Mouse (Mus musculus) liver, embryonic 14.5 days (tissue): ENCODE measurements around the gene Nppa. TPM values are rescaled to one million over a fixed set of nuclear protein-coding genes. Genes with fewer than 3 reads are reported as not detected.

Source experiments
- ATAC-seq: fragments of 200-750 bp; cut with Nextera tagmentation; 2 replicates; pipeline ENCODE4 v1.8.0; 2017; ENCODE audit warnings: moderate number of reproducible peaks, mild to moderate bottlenecking, moderate library complexity; ENCODE audit not compliant: insufficient read depth
- DNase-seq, 3 experiments: peaks; one replicate each; pipeline ENCODE4 v3.0.0-alpha.2; 2012 to 2013; ENCODE audit warnings: low read depth in 3 of 3, low spot score in 3 of 3
- H3K27ac ChIP-seq: fragments of 300-500 bp; sonication (generic); 2 replicates; pipeline ENCODE4 v1.5.1; 2014; ENCODE audit warnings: moderate library complexity, mild to moderate bottlenecking, control low read depth, inconsistent platforms
- H3K27me3 ChIP-seq: fragments of 300-500 bp; sonication (generic); 2 replicates; pipeline ENCODE4 v1.6.1; 2014; ENCODE audit warnings: mild to moderate bottlenecking, low read length, moderate library complexity; ENCODE audit not compliant: control insufficient read depth, insufficient read depth
- H3K36me3 ChIP-seq: fragments of 300-500 bp; sonication (generic); replicated peaks from 2 replicates; pipeline ENCODE4 v1.6.1; 2014; ENCODE audit warnings: low read depth; ENCODE audit not compliant: control insufficient read depth, insufficient read depth
- H3K4me1 ChIP-seq, 2 experiments: fragments of 200-500 bp in 1 of 2; fragments of 300-500 bp in 1 of 2; sonication (generic) in 1 of 2; replicated peaks; 2 replicates each; pipeline ENCODE4 v1.6.1; 2012 to 2014; ENCODE audit warnings: antibody characterized with exemption in 1 of 2, inconsistent platforms in 1 of 2, low read length in 1 of 2; ENCODE audit not compliant: control insufficient read depth in 2 of 2, insufficient read depth in 2 of 2
- H3K4me2 ChIP-seq: fragments of 300-500 bp; sonication (generic); 2 replicates; pipeline ENCODE4 v1.6.1; 2014; ENCODE audit warnings: low read depth, mild to moderate bottlenecking, control low read depth, moderate library complexity
- H3K4me3 ChIP-seq, 2 experiments: fragments of 200-500 bp in 1 of 2; fragments of 300-500 bp in 1 of 2; sonication (generic) in 1 of 2; 2 replicates each; pipeline ENCODE4 v1.5.1; 2012 to 2014; ENCODE audit warnings: low read depth in 2 of 2, low read length in 2 of 2, mild to moderate bottlenecking in 2 of 2, control low read depth in 1 of 2, inconsistent platforms in 1 of 2, moderate library complexity in 1 of 2; ENCODE audit not compliant: insufficient read depth in 1 of 2
- H3K9ac ChIP-seq: fragments of 300-500 bp; sonication (generic); replicated peaks from 2 replicates; pipeline ENCODE4 v1.6.1; 2014; ENCODE audit warnings: mild to moderate bottlenecking, control low read depth, moderate library complexity
- H3K9me3 ChIP-seq: fragments of 300-500 bp; sonication (generic); 2 replicates; pipeline ENCODE4 v1.6.1; 2016; ENCODE audit warnings: low read length, mixed read lengths; ENCODE audit not compliant: control insufficient read depth
- CTCF ChIP-seq: IDR thresholded peaks from 2 replicates; pipeline ENCODE4 v1.5.1; 2016; ENCODE audit warnings: antibody characterized with exemption, low read depth, control low read depth
- EP300 ChIP-seq: IDR thresholded peaks from 2 replicates; pipeline ENCODE4 v1.6.1; 2016; ENCODE audit warnings: antibody characterized with exemption, low read depth
- WGBS: fragments of 180-500 bp; shearing (Covaris S2); extraction: QIAGEN DNeasy Blood & Tissue Kit; methylation state at CpG from one replicate; pipeline ENCODE4 v1.1.7; 2014; ENCODE audit not compliant: insufficient replicate concordance; 5-methylcytosine and 5-hydroxymethylcytosine counted together
- polyA plus RNA-seq, 2 experiments: library from polyadenylated mRNA; depleted of rRNA in 1 of 2; stranded (reverse) in 1 of 2; unstranded in 1 of 2; fragments of >200 nt; fragmentation: Nextera tagmentation in 1 of 2; extraction: Ambion mirVana in 1 of 2; gene quantifications; 2 replicates each; pipeline versions ENCODE4 v1.2.1 to v1.2.3; 2012 to 2014

Nppa gene
- polyA plus RNA-seq, 2 experiments, result not detected

- peak overlapping the region; percentile 2 for H3K27ac ChIP-seq
- DNase-seq (no peak), ATAC-seq (no peak)
- peak overlapping the region; percentile 98 for H3K4me2 ChIP-seq
- peak overlapping the region; percentile 71 for H3K9ac ChIP-seq
- no peaks in the 10 kb centered on the region for H3K9me3 ChIP-seq
- H3K27me3 ChIP-seq, result no peaks in the 10 kb centered on the region
- H3K4me3 ChIP-seq, result peak overlapping the region; percentile 82 to 85
- WGBS, result 6% methylated on average over 26 of the region's 26 CpGs
- TF ChIP-seq EP300 (no peak), CTCF (no peak)
- H3K36me3 ChIP-seq, result peaks cover 6% of the 10 kb centered on the region; the same call in 1 of the 2 replicates
- H3K4me1 ChIP-seq, result peaks cover 27 to 37% of the 10 kb centered on the region in 2 experiments
Observed at GRCm38 (mm10) chr4:148038079-148038599, 37.6 kb downstream of the Nppa start.

- Histone ChIP-seq H3K4me2 (peak within 1 kb of the TSS; percentile 98), H3K4me3 (peak within 1 kb of the TSS; percentile 82 to 85), H3K4me1 (peaks cover 27 to 37% of the 10 kb centered on the region in 2 experiments), H3K27ac (peak within 1 kb of the TSS; percentile 98), H3K9me3 (no peaks in the 10 kb centered on the region), H3K9ac (peak within 1 kb of the TSS; percentile 97), H3K27me3 (no peaks in the 10 kb centered on the region), H3K36me3 (peaks cover 7% of the 10 kb centered on the region; the same call in 1 of the 2 replicates)
- TF ChIP-seq CTCF (peak; percentile 3; the same call in 1 of the 2 replicates), EP300 (no peak)
- WGBS, result under 1% methylated on average over 54 of the region's 54 CpGs
- ATAC-seq, result peak; percentile 90
- DNase-seq, result peak; percentile 98
Observed at GRCm38 (mm10) chr4:148038600-148039253, 38.2 kb downstream of the Nppa start, which contains the start of the genes Clcn6 and Mthfr. Gene Clcn6 (minus strand): TSS chr4:148038821. Gene Mthfr (plus strand): TSS chr4:148039077.

- Histone ChIP-seq H3K4me1 (peaks cover 32 to 41% of the 10 kb centered on the region in 2 experiments), H3K36me3 (peaks cover 10% of the 10 kb centered on the region), H3K4me3 (peak overlapping the region; percentile 75 to 85), H3K27ac (peak overlapping the region; percentile 98), H3K4me2 (peak overlapping the region; percentile 98), H3K9me3 (no peaks in the 10 kb centered on the region), H3K27me3 (no peaks in the 10 kb centered on the region), H3K9ac (peak overlapping the region; percentile 97)
- ATAC-seq (peak; percentile 11), DNase-seq (peak; percentile 56 to 59 (median 56))
- TF ChIP-seq EP300 (no peak; the same call in 1 of the 2 replicates), CTCF (peak; percentile 22; the same call in 1 of the 2 replicates)
- 18% methylated on average over 19 of the region's 19 CpGs for WGBS
Observed at GRCm38 (mm10) chr4:148039254-148040028, 38.9 kb downstream of the Nppa start.

GRCm38 (mm10) chr4:148040029-148040830, 39.7 kb downstream of the Nppa start:
- no peak for TF ChIP-seq CTCF
- TF ChIP-seq EP300, result no peak
- 62% methylated on average over 15 of the region's 15 CpGs for WGBS
- Histone ChIP-seq H3K9ac (peak overlapping the region; percentile 97), H3K4me1 (peaks cover 39 to 49% of the 10 kb centered on the region in 2 experiments), H3K4me2 (peak overlapping the region; percentile 98), H3K4me3 (peak overlapping the region; percentile 75 to 85), H3K27ac (peak overlapping the region; percentile 98), H3K9me3 (no peaks in the 10 kb centered on the region), H3K36me3 (peaks cover 16% of the 10 kb centered on the region), H3K27me3 (no peaks in the 10 kb centered on the region)
- ATAC-seq (no peak), DNase-seq (no peak)
